Mouse (Mus musculus): Measurements from ENCODE around the gene Srrd. TPM values are rescaled to one million over a fixed set of nuclear protein-coding genes. Genes with fewer than 3 reads are reported as not detected.

Srrd gene
- total and polyA plus RNA-seq, 3 experiments: 36.5 to 49.3 TPM; not detected in 1

GRCm38 (mm10) chr5:112335473-112335872 is 7.4 kb downstream of the Srrd start (continued):
- TF ChIP-seq MEF2A (IDR thresholded peaks at IDR 0.05; ENCODE audit: extremely low read depth, insufficient replicate concordance, low read depth, low read length, poor library complexity, severe bottlenecking): no peak
- TF ChIP-seq RAD21 (IDR thresholded peaks at IDR 0.05; ENCODE audit: low read depth, low read length): peak; percentile 64
- TF ChIP-seq POLR2A (IDR thresholded peaks at IDR 0.05; ENCODE audit: control insufficient read depth in 1 of 2, insufficient read depth in 1 of 2, low read depth in 1 of 2, low read length in 2 of 2, poor library complexity in 1 of 2): no peak
- no peak for TF ChIP-seq GABPA (IDR thresholded peaks at IDR 0.05; ENCODE audit: low read depth, low read length)

GRCm38 (mm10) chr5:112329805-112330564 is 12.9 kb downstream of the Srrd start:
- no peaks in the 10 kb centered on the region for H3K27me3 ChIP-seq (ENCODE audit: control insufficient read depth in 1 of 2, insufficient read depth in 2 of 2, low read length in 2 of 2)
- H3K36me3 ChIP-seq (ENCODE audit: control insufficient read depth in 1 of 2, insufficient read depth in 2 of 2, low read length in 2 of 2): peaks cover 5 to 6% of the 10 kb centered on the region in 2 experiments; a peak in 3 of 4 replicates
- no peak overlapping the region for H3K4me3 ChIP-seq (ENCODE audit: control insufficient read depth in 1 of 2, insufficient read depth in 1 of 2, low read depth in 2 of 2, low read length in 2 of 2)
- no peak overlapping the region for H3K27ac ChIP-seq (ENCODE audit: control insufficient read depth, low read depth, low read length)
- H3K9ac ChIP-seq (ENCODE audit: control insufficient read depth, low read depth, low read length, poor library complexity, severe bottlenecking): no peak overlapping the region
- peaks cover 18% of the 10 kb centered on the region for H3K79me2 ChIP-seq (ENCODE audit: control insufficient read depth, insufficient read depth, low read length, poor library complexity)
- 0 out of 4 replicates have a peak, but pooled peaks cover 0 to 10% of the 10 kb centered on the region in 2 experiments for H3K4me1 ChIP-seq (ENCODE audit: control insufficient read depth in 1 of 2, insufficient read depth in 2 of 2, low read length in 2 of 2)
- H3K9me3 ChIP-seq (replicated peaks; ENCODE audit: insufficient read depth, low read length): no peaks in the 10 kb centered on the region
- TF ChIP-seq MAX (IDR thresholded peaks at IDR 0.05; ENCODE audit: low read length): no peak
- no peak for TF ChIP-seq MAZ (IDR thresholded peaks at IDR 0.05; ENCODE audit: low read depth, low read length)
- no peak for TF ChIP-seq GATA1 (IDR thresholded peaks at IDR 0.05; ENCODE audit: low read depth, low read length)
- TF ChIP-seq USF1 (IDR thresholded peaks at IDR 0.05; ENCODE audit: low read depth, low read length): no peak
- TF ChIP-seq CHD1 (IDR thresholded peaks at IDR 0.05; ENCODE audit: low read depth, low read length): no peak
- no peak for TF ChIP-seq BHLHE40 (IDR thresholded peaks at IDR 0.05; ENCODE audit: borderline replicate concordance, low read depth, low read length)
- TF ChIP-seq ZMIZ1 (IDR thresholded peaks at IDR 0.05; ENCODE audit: low read depth, low read length): no peak
- no peak for TF ChIP-seq RCOR1 (IDR thresholded peaks at IDR 0.05; ENCODE audit: low read depth, low read length)
- TF ChIP-seq POLR2A (IDR thresholded peaks at IDR 0.05; ENCODE audit: control insufficient read depth in 1 of 2, insufficient read depth in 1 of 2, low read depth in 1 of 2, low read length in 2 of 2, poor library complexity in 1 of 2): no peak
- TF ChIP-seq MAFK (IDR thresholded peaks at IDR 0.05; ENCODE audit: borderline replicate concordance, low read depth, low read length): no peak
- TF ChIP-seq NELFE (IDR thresholded peaks at IDR 0.05; ENCODE audit: low read depth, low read length): no peak
- no peak for TF ChIP-seq USF2 (IDR thresholded peaks at IDR 0.05; ENCODE audit: borderline replicate concordance in 1 of 2, insufficient read depth in 1 of 2, low read depth in 1 of 2, low read length in 2 of 2)
- no peak for TF ChIP-seq KAT2A (conservative IDR thresholded peaks at IDR 0.05; ENCODE audit: low read depth, low read length)
- TF ChIP-seq HCFC1 (IDR thresholded peaks at IDR 0.05; ENCODE audit: low read depth, low read length): no peak
- no peak for TF ChIP-seq CHD2 (IDR thresholded peaks at IDR 0.05; ENCODE audit: low read length)
- no peak for TF ChIP-seq MYC (IDR thresholded peaks at IDR 0.05; ENCODE audit: low read depth, low read length)
- no peak for TF ChIP-seq UBTF (IDR thresholded peaks at IDR 0.05; ENCODE audit: borderline replicate concordance, insufficient read depth, low read depth, low read length)
- TF ChIP-seq MYB (IDR thresholded peaks at IDR 0.05; ENCODE audit: low read depth, low read length): no peak
- TF ChIP-seq GABPA (IDR thresholded peaks at IDR 0.05; ENCODE audit: low read depth, low read length): no peak
- no peak for TF ChIP-seq CTCF (IDR thresholded peaks at IDR 0.05 in 2 of 3, conservative IDR thresholded peaks at IDR 0.05 in 1 of 3; ENCODE audit: control insufficient read depth in 1 of 3, insufficient read depth in 1 of 3, low read depth in 2 of 3, low read length in 3 of 3, poor library complexity in 1 of 3, severe bottlenecking in 1 of 3)
- DNase-seq (ENCODE audit: low read depth, low spot score): no peak

Measured in MEL (cell line).